Mouse (Mus musculus) MEL (cell line): ENCODE measurements around the gene Tango6. TPM values are rescaled to one million over a fixed set of nuclear protein-coding genes. Genes with fewer than 3 reads are reported as not detected.

Experiments
- DNase-seq: peaks from one replicate; pipeline ENCODE4 v3.0.0; 2011; ENCODE audit warnings: low read depth, low spot score
- H3K27ac ChIP-seq: 2 replicates; pipeline ENCODE4 v1.5.1; 2012; ENCODE audit warnings: low read depth, mild to moderate bottlenecking, control low read depth, low read length, moderate library complexity; ENCODE audit not compliant: control insufficient read depth
- H3K27me3 ChIP-seq, 2 experiments: fragments of 150-350 bp in 1 of 2; sonication (generic) in 1 of 2; 2 replicates each; pipeline ENCODE4 v1.6.1; 2012; ENCODE audit warnings: low read length in 2 of 2, mild to moderate bottlenecking in 2 of 2, improper control_type of control experiment in 1 of 2, moderate library complexity in 1 of 2; ENCODE audit not compliant: insufficient read depth in 2 of 2, control insufficient read depth in 1 of 2
- H3K36me3 ChIP-seq, 2 experiments: 2 replicates each; pipeline ENCODE4 v1.6.1; 2012 to 2014; ENCODE audit warnings: low read length in 2 of 2, improper control_type of control experiment in 1 of 2, inconsistent platforms in 1 of 2, mild to moderate bottlenecking in 1 of 2; ENCODE audit not compliant: insufficient read depth in 2 of 2, control insufficient read depth in 1 of 2
- H3K4me1 ChIP-seq, 2 experiments: fragments of 150-350 bp in 1 of 2; sonication (generic) in 1 of 2; 2 replicates each; pipeline ENCODE4 v1.6.1; 2012; ENCODE audit warnings: low read length in 2 of 2, improper control_type of control experiment in 1 of 2, mild to moderate bottlenecking in 1 of 2; ENCODE audit not compliant: insufficient read depth in 2 of 2, control insufficient read depth in 1 of 2
- H3K4me3 ChIP-seq, 2 experiments: fragments of 150-350 bp in 1 of 2; sonication (generic) in 1 of 2; 2 replicates each; pipeline ENCODE4 v1.5.1; 2012; ENCODE audit warnings: low read depth in 2 of 2, low read length in 2 of 2, mild to moderate bottlenecking in 2 of 2, moderate library complexity in 2 of 2, control low read depth in 1 of 2, improper control_type of control experiment in 1 of 2; ENCODE audit not compliant: control insufficient read depth in 1 of 2, insufficient read depth in 1 of 2
- H3K79me2 ChIP-seq: 2 replicates; pipeline ENCODE4 v1.6.1; 2012; ENCODE audit warnings: mild to moderate bottlenecking, low read length, moderate library complexity; ENCODE audit not compliant: control insufficient read depth, poor library complexity, insufficient read depth
- H3K9ac ChIP-seq: 2 replicates; pipeline ENCODE4 v1.6.1; 2012; ENCODE audit warnings: low read depth, mild to moderate bottlenecking, control low read depth, low read length, moderate library complexity; ENCODE audit not compliant: control insufficient read depth, poor library complexity, severe bottlenecking
- H3K9me3 ChIP-seq: fragments of 150-350 bp; sonication (generic); replicated peaks from 2 replicates; pipeline ENCODE4 v1.6.1; 2012; ENCODE audit warnings: mild to moderate bottlenecking, low read length, improper control_type of control experiment, moderate library complexity; ENCODE audit not compliant: insufficient read depth
- BHLHE40 ChIP-seq: IDR thresholded peaks from 2 replicates; pipeline ENCODE4 v1.6.1; 2012; ENCODE audit warnings: low read depth, mild to moderate bottlenecking, inconsistent platforms, low read length, improper control_type of control experiment, borderline replicate concordance
- CHD1 ChIP-seq: IDR thresholded peaks from 2 replicates; pipeline ENCODE4 v1.6.1; 2012; ENCODE audit warnings: low read depth, mild to moderate bottlenecking, inconsistent platforms, low read length, improper control_type of control experiment
- CTCF ChIP-seq, 3 experiments: IDR thresholded peaks in 2 of 3; conservative IDR thresholded peaks in 1 of 3; 2 replicates each; pipeline ENCODE4 v1.5.1; 2011 to 2012; ENCODE audit warnings: low read length in 3 of 3, low read depth in 2 of 3, mild to moderate bottlenecking in 2 of 3, improper control_type of control experiment in 1 of 3, inconsistent platforms in 1 of 3, mixed read lengths in 1 of 3, moderate library complexity in 1 of 3; ENCODE audit not compliant: control insufficient read depth in 1 of 3, insufficient read depth in 1 of 3, poor library complexity in 1 of 3, severe bottlenecking in 1 of 3
- E2F4 ChIP-seq: IDR thresholded peaks from 2 replicates; pipeline ENCODE4 v1.6.1; 2011; ENCODE audit warnings: low read depth, low read length, improper control_type of control experiment, borderline replicate concordance
- ELF1 ChIP-seq: IDR thresholded peaks from 2 replicates; pipeline ENCODE4 v1.6.1; 2014; ENCODE audit warnings: low read depth, mild to moderate bottlenecking, inconsistent platforms, low read length, improper control_type of control experiment, moderate library complexity
- ETS1 ChIP-seq: IDR thresholded peaks from 2 replicates; pipeline ENCODE4 v1.6.1; 2012; ENCODE audit warnings: low read depth, mild to moderate bottlenecking, inconsistent platforms, low read length, improper control_type of control experiment, moderate library complexity
- GATA1 ChIP-seq: IDR thresholded peaks from 2 replicates; pipeline ENCODE4 v1.6.1; 2011; ENCODE audit warnings: low read depth, low read length, improper control_type of control experiment
- HCFC1 ChIP-seq: IDR thresholded peaks from 2 replicates; pipeline ENCODE4 v1.6.1; 2012; ENCODE audit warnings: low read depth, mild to moderate bottlenecking, inconsistent platforms, low read length, improper control_type of control experiment, moderate library complexity
- KAT2A ChIP-seq: conservative IDR thresholded peaks from 2 replicates; pipeline ENCODE4 v1.6.1; 2012; ENCODE audit warnings: low read depth, low read length, improper control_type of control experiment, inconsistent platforms
- MAFK ChIP-seq: IDR thresholded peaks from 2 replicates; pipeline ENCODE4 v1.6.1; 2011; ENCODE audit warnings: low read depth, mild to moderate bottlenecking, low read length, improper control_type of control experiment, borderline replicate concordance
- MAZ ChIP-seq: IDR thresholded peaks from 2 replicates; pipeline ENCODE4 v1.6.1; 2012; ENCODE audit warnings: low read depth, mild to moderate bottlenecking, inconsistent platforms, low read length, improper control_type of control experiment
- MEF2A ChIP-seq: IDR thresholded peaks from 2 replicates; pipeline ENCODE4 v1.6.1; 2014; ENCODE audit warnings: low read depth, mild to moderate bottlenecking, inconsistent platforms, low read length, improper control_type of control experiment; ENCODE audit not compliant: poor library complexity, insufficient replicate concordance, severe bottlenecking; ENCODE audit errors: extremely low read depth
- MYC ChIP-seq: IDR thresholded peaks from 2 replicates; pipeline ENCODE4 v1.6.1; 2011; ENCODE audit warnings: low read depth, mild to moderate bottlenecking, low read length, improper control_type of control experiment, moderate library complexity
- NELFE ChIP-seq: IDR thresholded peaks from 2 replicates; pipeline ENCODE4 v1.6.1; 2011; ENCODE audit warnings: low read depth, low read length, improper control_type of control experiment
- NRF1 ChIP-seq: IDR thresholded peaks from 2 replicates; pipeline ENCODE4 v1.6.1; 2014; ENCODE audit warnings: low read depth, mild to moderate bottlenecking, inconsistent platforms, low read length, improper control_type of control experiment, moderate library complexity; ENCODE audit not compliant: poor library complexity, insufficient read depth, severe bottlenecking
- POLR2A ChIP-seq, 2 experiments: IDR thresholded peaks; 2 replicates each; pipeline ENCODE4 v1.6.1; 2011 to 2012; ENCODE audit warnings: low read length in 2 of 2, mild to moderate bottlenecking in 2 of 2, control low read depth in 1 of 2, improper control_type of control experiment in 1 of 2, low read depth in 1 of 2, moderate library complexity in 1 of 2; ENCODE audit not compliant: control insufficient read depth in 1 of 2, insufficient read depth in 1 of 2, poor library complexity in 1 of 2
- POLR2AphosphoS2 ChIP-seq: IDR thresholded peaks from 2 replicates; pipeline ENCODE4 v1.6.1; 2011; ENCODE audit warnings: low read length, improper control_type of control experiment
- RAD21 ChIP-seq: IDR thresholded peaks from 2 replicates; pipeline ENCODE4 v1.6.1; 2011; ENCODE audit warnings: mild to moderate bottlenecking, low read depth, low read length, improper control_type of control experiment
- SIN3A ChIP-seq: IDR thresholded peaks from 2 replicates; pipeline ENCODE4 v1.6.1; 2012; ENCODE audit warnings: low read length, improper control_type of control experiment, inconsistent platforms
- SMC3 ChIP-seq: IDR thresholded peaks from 2 replicates; pipeline ENCODE4 v1.6.1; 2011; ENCODE audit warnings: low read depth, low read length, improper control_type of control experiment
- TAL1 ChIP-seq: IDR thresholded peaks from 2 replicates; pipeline ENCODE4 v1.6.1; 2012; ENCODE audit warnings: mild to moderate bottlenecking, inconsistent platforms, low read length, moderate library complexity, mixed read lengths
- USF2 ChIP-seq, 2 experiments: IDR thresholded peaks; 2 replicates each; pipeline ENCODE4 v1.6.1; 2011 to 2012; ENCODE audit warnings: improper control_type of control experiment in 2 of 2, low read length in 2 of 2, borderline replicate concordance in 1 of 2, inconsistent platforms in 1 of 2, low read depth in 1 of 2, mild to moderate bottlenecking in 1 of 2; ENCODE audit not compliant: insufficient read depth in 1 of 2
- ZKSCAN1 ChIP-seq: IDR thresholded peaks from 2 replicates; pipeline ENCODE4 v1.6.1; 2012; ENCODE audit warnings: low read depth, mild to moderate bottlenecking, inconsistent platforms, low read length, improper control_type of control experiment, moderate library complexity
- ZNF384 ChIP-seq: IDR thresholded peaks from 2 replicates; pipeline ENCODE4 v1.6.1; 2012; ENCODE audit warnings: low read depth, mild to moderate bottlenecking, inconsistent platforms, low read length, improper control_type of control experiment
- polyA plus RNA-seq, 2 experiments: library from polyadenylated mRNA; stranded (reverse) in 1 of 2; unstranded in 1 of 2; fragments of >175 nt in 1 of 2; fragments of >200 nt in 1 of 2; gene quantifications; 2 replicates each; pipeline versions ENCODE4 v1.2.1 to v1.2.4; 2012; ENCODE audit warnings: low replicate concordance in 2 of 2, low read depth in 1 of 2; ENCODE audit not compliant: insufficient read length in 2 of 2, insufficient read depth in 1 of 2, missing spikeins in 1 of 2
- total RNA-seq: library from RNA; depleted of rRNA; stranded (reverse); fragments of 300-350 nt; gene quantifications from 2 replicates; pipeline ENCODE4 v1.2.3, GENCODE M21; 2012

Gene Tango6
- total and polyA plus RNA-seq, 3 experiments, result 3.0 to 6.1 TPM; not detected in 1

GRCm38 (mm10) chr8:106753436-106753835 is 70.6 kb downstream of the Tango6 start:
- no peak overlapping the region for H3K27ac ChIP-seq
- no peak for TF ChIP-seq E2F4
- TF ChIP-seq USF2 (IDR thresholded peaks at IDR 0.05; ENCODE audit: borderline replicate concordance in 1 of 2, insufficient read depth in 1 of 2, low read depth in 1 of 2, low read length in 2 of 2), result no peak
- no peak for TF ChIP-seq ETS1
- no peak for TF ChIP-seq SMC3
- no peak for TF ChIP-seq MAZ
- TF ChIP-seq NRF1, result no peak
- no peak for TF ChIP-seq MEF2A
- TF ChIP-seq MYC, result no peak
- TF ChIP-seq ELF1, result no peak
- TF ChIP-seq NELFE, result no peak
- TF ChIP-seq RAD21, result no peak
- TF ChIP-seq SIN3A, result no peak
- no peak overlapping the region for H3K4me3 ChIP-seq
- no peaks in the 10 kb centered on the region for H3K4me1 ChIP-seq
- H3K9ac ChIP-seq, result no peak overlapping the region
- no peaks in the 10 kb centered on the region for H3K27me3 ChIP-seq
- no peaks in the 10 kb centered on the region for H3K79me2 ChIP-seq
- no peaks in the 10 kb centered on the region for H3K9me3 ChIP-seq
- no peaks in the 10 kb centered on the region for H3K36me3 ChIP-seq
- DNase-seq, result no peak

- H3K27ac ChIP-seq, result no peak overlapping the region
- no peak overlapping the region for H3K9ac ChIP-seq
- H3K79me2 ChIP-seq, result no peaks in the 10 kb centered on the region
- no peaks in the 10 kb centered on the region for H3K9me3 ChIP-seq
- H3K4me3 ChIP-seq, result no peak overlapping the region
- H3K4me1 ChIP-seq, result no peaks in the 10 kb centered on the region
- H3K27me3 ChIP-seq, result no peaks in the 10 kb centered on the region
- TF ChIP-seq CHD1, result no peak
- TF ChIP-seq KAT2A, result no peak
- no peak for TF ChIP-seq CTCF (IDR thresholded peaks at IDR 0.05 in 2 of 3, conservative IDR thresholded peaks at IDR 0.05 in 1 of 3; ENCODE audit: control insufficient read depth in 1 of 3, insufficient read depth in 1 of 3, low read depth in 2 of 3, low read length in 3 of 3, poor library complexity in 1 of 3, severe bottlenecking in 1 of 3)
- TF ChIP-seq MAZ, result no peak
- DNase-seq, result no peak
- H3K36me3 ChIP-seq, result no peaks in the 10 kb centered on the region; a peak in 1 of 4 replicates
These were observed 78.4 kb downstream of the Tango6 start for GRCm38 (mm10) chr8:106761317-106761716.

DNA sequence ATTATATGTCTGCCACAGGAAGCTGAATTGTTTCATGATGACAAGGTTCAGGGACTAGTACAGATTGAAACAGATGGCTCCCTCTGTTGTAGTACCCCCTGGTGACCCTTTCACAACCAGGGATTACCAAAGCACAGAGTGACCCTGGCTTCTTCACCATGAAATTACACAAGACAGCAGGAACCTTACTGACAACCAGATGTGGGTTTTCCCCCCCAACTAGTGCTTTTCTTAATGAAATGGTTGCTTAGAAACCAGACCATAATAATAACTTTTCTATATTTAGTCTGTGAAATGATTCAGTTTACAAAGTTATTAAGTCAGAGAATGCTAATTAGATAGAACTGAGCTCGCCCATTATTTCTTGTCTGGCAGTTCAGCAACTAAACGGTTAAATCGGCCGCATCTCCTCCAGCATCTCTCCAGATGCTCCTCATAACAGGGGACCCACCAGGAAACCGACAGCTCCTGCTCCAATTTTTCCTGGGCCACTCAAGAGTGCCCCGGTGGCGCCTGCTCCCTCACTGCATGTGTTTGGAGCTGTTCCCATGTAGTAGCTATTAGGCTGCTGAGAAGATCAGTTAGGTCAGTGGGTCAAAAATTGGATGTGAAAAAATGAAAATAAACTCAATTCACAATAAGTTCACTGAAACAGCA is 79.1 kb downstream of the Tango6 start:
- no peaks in the 10 kb centered on the region; a peak in 1 of 4 replicates for H3K36me3 ChIP-seq
- TF ChIP-seq POLR2A (IDR thresholded peaks at IDR 0.05; ENCODE audit: control insufficient read depth in 1 of 2, insufficient read depth in 1 of 2, low read depth in 1 of 2, low read length in 2 of 2, poor library complexity in 1 of 2) (no peak), ZNF384 (no peak), BHLHE40 (no peak), POLR2AphosphoS2 (no peak), ZKSCAN1 (no peak), SMC3 (no peak), E2F4 (no peak), HCFC1 (no peak), MYC (no peak), GATA1 (no peak), TAL1 (no peak), MAFK (no peak)
- TF ChIP-seq, all 39 proteins: peak for 0
- no peaks in the 10 kb centered on the region for H3K79me2 ChIP-seq
- DNase-seq, result no peak
- H3K9ac ChIP-seq, result no peak overlapping the region
- H3K9me3 ChIP-seq, result no peaks in the 10 kb centered on the region
- no peaks in the 10 kb centered on the region for H3K4me1 ChIP-seq
- no peak overlapping the region for H3K4me3 ChIP-seq
- no peak overlapping the region for H3K27ac ChIP-seq
- H3K27me3 ChIP-seq, result no peaks in the 10 kb centered on the region
